Mouse (Mus musculus): ENCODE data around the gene Slc27a3. TPM values are rescaled to one million over a fixed set of nuclear protein-coding genes. Genes with fewer than 3 reads are reported as not detected.

The Slc27a3 gene
- 9.3 and 10.0 TPM in 2 replicates for polyA plus RNA-seq (2014; fragmentation: Nextera tagmentation; extraction: Ambion mirVana)

DNA sequence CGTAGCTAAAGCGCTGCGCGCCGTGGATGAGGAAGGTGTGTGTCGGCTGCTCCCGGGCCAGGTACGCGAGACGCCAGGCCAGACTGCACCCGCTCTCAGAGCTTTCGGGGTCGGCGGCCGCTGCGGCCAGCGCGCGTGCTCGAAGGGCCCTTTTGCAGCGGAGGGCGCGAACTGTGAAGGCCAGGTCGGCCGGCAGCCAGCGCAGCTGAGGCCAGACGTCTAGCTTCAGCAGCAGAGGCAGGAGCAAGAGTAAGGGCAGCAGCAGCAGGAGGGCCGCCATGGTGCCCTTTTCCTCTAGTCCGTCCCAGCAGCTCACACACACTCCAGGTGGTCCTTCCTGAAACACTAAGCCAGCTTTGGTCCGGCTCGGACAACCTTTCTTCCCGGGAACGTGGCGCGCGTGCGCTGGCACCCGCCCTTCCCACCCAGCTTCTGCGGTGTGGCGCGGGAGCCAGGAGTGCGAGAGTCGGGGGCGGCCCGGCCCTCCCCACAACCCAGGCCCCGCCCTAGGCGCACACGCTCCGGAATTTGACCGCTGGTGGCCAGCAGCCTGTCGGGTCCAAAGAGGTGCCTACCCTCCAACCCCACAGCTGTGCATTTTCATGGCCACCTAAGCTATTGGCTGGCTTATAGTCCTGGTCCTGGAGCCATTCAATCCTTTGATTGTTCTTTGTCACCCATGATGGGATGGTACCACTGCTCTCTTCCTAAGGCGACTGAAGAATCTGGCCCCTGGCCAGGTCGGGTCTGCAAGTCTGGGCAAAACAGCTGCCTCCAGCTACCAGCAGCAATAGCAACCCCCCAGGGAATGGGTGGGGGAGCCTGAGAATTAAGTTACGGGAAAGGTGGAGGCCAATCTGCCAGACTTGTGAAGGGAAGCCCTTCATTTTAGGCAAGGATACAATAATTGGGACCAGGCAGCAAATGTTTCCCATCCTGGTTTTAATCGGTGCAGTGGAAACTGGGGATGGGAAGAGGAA is at the start of gene Slc27a3:
Gene Slc27a3, minus strand, starts transcription at position 428 of the 980 bp plus-strand sequence.
- Histone ChIP-seq H3K36me3 (ENCODE audit: control insufficient read depth, insufficient read depth, low read length) (peaks cover 23% of the 10 kb centered on the region), H3K4me3 (ENCODE audit: low read depth, low read length) (peak within 1 kb of the TSS; percentile 54), H3K9me3 (ENCODE audit: control insufficient read depth, low read length) (no peaks in the 10 kb centered on the region), H3K4me1 (ENCODE audit: control insufficient read depth, insufficient read depth, low read length) (peaks cover 14% of the 10 kb centered on the region), H3K4me2 (peak within 1 kb of the TSS; percentile 97), H3K27me3 (ENCODE audit: control insufficient read depth, insufficient read depth, low read length) (peaks cover 2% of the 10 kb centered on the region), H3K9ac (ENCODE audit: low read length) (peak within 1 kb of the TSS; percentile 77), H3K27ac (ENCODE audit: low read depth, low read length) (peak within 1 kb of the TSS; percentile 59)
- DNase-seq (ENCODE audit: low spot score, missing footprints) (peak; percentile 96), ATAC-seq (ENCODE audit: low FRiP score) (peak; percentile 73)
- WGBS, result 1% methylated on average over 55 of the region's 55 CpGs

- Histone ChIP-seq H3K27ac (ENCODE audit: low read depth, low read length) (no peak overlapping the region), H3K36me3 (ENCODE audit: control insufficient read depth, insufficient read depth, low read length) (no peaks in the 10 kb centered on the region), H3K4me2 (no peak overlapping the region), H3K4me1 (ENCODE audit: control insufficient read depth, insufficient read depth, low read length) (peaks cover 6% of the 10 kb centered on the region), H3K9me3 (ENCODE audit: control insufficient read depth, low read length) (no peaks in the 10 kb centered on the region), H3K4me3 (ENCODE audit: low read depth, low read length) (no peak overlapping the region), H3K27me3 (ENCODE audit: control insufficient read depth, insufficient read depth, low read length) (no peaks in the 10 kb centered on the region), H3K9ac (ENCODE audit: low read length) (no peak overlapping the region)
- 78% methylated on average over 4 of the region's 4 CpGs for WGBS
- ATAC-seq (ENCODE audit: low FRiP score) (no peak), DNase-seq (ENCODE audit: low spot score, missing footprints) (no peak)
Observed at GRCm38 (mm10) chr3:90437131-90437530, 47.4 kb upstream of the Slc27a3 start.

- peak overlapping the region; percentile 97 for H3K4me2 ChIP-seq
- peak overlapping the region; percentile 79 for H3K4me3 ChIP-seq (ENCODE audit: low read depth, low read length)
- H3K36me3 ChIP-seq (ENCODE audit: control insufficient read depth, insufficient read depth, low read length), result no peaks in the 10 kb centered on the region
- H3K4me1 ChIP-seq (ENCODE audit: control insufficient read depth, insufficient read depth, low read length), result peaks cover 15% of the 10 kb centered on the region
- H3K27me3 ChIP-seq (ENCODE audit: control insufficient read depth, insufficient read depth, low read length), result no peaks in the 10 kb centered on the region
- H3K27ac ChIP-seq (ENCODE audit: low read depth, low read length), result no peak overlapping the region
- WGBS, result 60% methylated on average over 11 of the region's 11 CpGs
- peak overlapping the region; percentile 67 for H3K9ac ChIP-seq (ENCODE audit: low read length)
- no peaks in the 10 kb centered on the region for H3K9me3 ChIP-seq (ENCODE audit: control insufficient read depth, low read length)
- no peak for DNase-seq (ENCODE audit: low spot score, missing footprints)
- no peak for ATAC-seq (ENCODE audit: low FRiP score)
Observed at GRCm38 (mm10) chr3:90434073-90434730, 44.5 kb upstream of the Slc27a3 start.

- Histone ChIP-seq H3K9me3 (ENCODE audit: control insufficient read depth, low read length) (no peaks in the 10 kb centered on the region), H3K4me2 (peak within 1 kb of the TSS; percentile 97), H3K4me3 (ENCODE audit: low read depth, low read length) (peak within 1 kb of the TSS; percentile 79), H3K27ac (ENCODE audit: low read depth, low read length) (peak within 1 kb of the TSS; percentile 94), H3K36me3 (ENCODE audit: control insufficient read depth, insufficient read depth, low read length) (no peaks in the 10 kb centered on the region), H3K4me1 (ENCODE audit: control insufficient read depth, insufficient read depth, low read length) (peaks cover 15% of the 10 kb centered on the region), H3K9ac (ENCODE audit: low read length) (peak within 1 kb of the TSS; percentile 96), H3K27me3 (ENCODE audit: control insufficient read depth, insufficient read depth, low read length) (no peaks in the 10 kb centered on the region)
- DNase-seq (ENCODE audit: low spot score, missing footprints), result peak; percentile 100
- WGBS, result under 1% methylated on average over 52 of the region's 52 CpGs
- peak; percentile 99 for ATAC-seq (ENCODE audit: low FRiP score)
Observed at GRCm38 (mm10) chr3:90433381-90434020, 43.8 kb upstream of the Slc27a3 start, which contains the start of gene Ints3. Gene Ints3, minus strand, starts transcription at chr3:90433622.

GRCm38 (mm10) chr3:90432811-90433219 is 43.1 kb upstream of the Slc27a3 start:
- DNase-seq (ENCODE audit: low spot score, missing footprints), result no peak
- ATAC-seq (ENCODE audit: low FRiP score), result peak; percentile 41

GRCm38 (mm10) chr3:90432348-90432747 is 42.6 kb upstream of the Slc27a3 start:
- no peaks in the 10 kb centered on the region for H3K9me3 ChIP-seq (ENCODE audit: control insufficient read depth, low read length)
- no peak overlapping the region for H3K27ac ChIP-seq (ENCODE audit: low read depth, low read length)
- peaks cover 19% of the 10 kb centered on the region for H3K4me1 ChIP-seq (ENCODE audit: control insufficient read depth, insufficient read depth, low read length)
- ATAC-seq (ENCODE audit: low FRiP score), result no peak
- DNase-seq (ENCODE audit: low spot score, missing footprints), result peak; percentile 45
- H3K4me3 ChIP-seq (ENCODE audit: low read depth, low read length), result peak overlapping the region; percentile 79
- H3K4me2 ChIP-seq, result peak overlapping the region; percentile 97
- WGBS, result 21% methylated on average over 2 of the region's 2 CpGs
- no peaks in the 10 kb centered on the region for H3K36me3 ChIP-seq (ENCODE audit: control insufficient read depth, insufficient read depth, low read length)
- peak overlapping the region; percentile 96 for H3K9ac ChIP-seq (ENCODE audit: low read length)
- H3K27me3 ChIP-seq (ENCODE audit: control insufficient read depth, insufficient read depth, low read length), result no peaks in the 10 kb centered on the region

More at GRCm38 (mm10) chr3:90432811-90433219, 43.1 kb upstream of the Slc27a3 start:
- WGBS, result 2% methylated on average over 9 of the region's 12 CpGs
- H3K9ac ChIP-seq (ENCODE audit: low read length), result peak overlapping the region; percentile 96
- H3K4me2 ChIP-seq, result peak overlapping the region; percentile 97
- peak overlapping the region; percentile 94 for H3K27ac ChIP-seq (ENCODE audit: low read depth, low read length)
- peak overlapping the region; percentile 79 for H3K4me3 ChIP-seq (ENCODE audit: low read depth, low read length)
- H3K4me1 ChIP-seq (ENCODE audit: control insufficient read depth, insufficient read depth, low read length), result peaks cover 18% of the 10 kb centered on the region
- H3K36me3 ChIP-seq (ENCODE audit: control insufficient read depth, insufficient read depth, low read length), result no peaks in the 10 kb centered on the region
- H3K9me3 ChIP-seq (ENCODE audit: control insufficient read depth, low read length), result no peaks in the 10 kb centered on the region
- no peaks in the 10 kb centered on the region for H3K27me3 ChIP-seq (ENCODE audit: control insufficient read depth, insufficient read depth, low read length)

DNA sequence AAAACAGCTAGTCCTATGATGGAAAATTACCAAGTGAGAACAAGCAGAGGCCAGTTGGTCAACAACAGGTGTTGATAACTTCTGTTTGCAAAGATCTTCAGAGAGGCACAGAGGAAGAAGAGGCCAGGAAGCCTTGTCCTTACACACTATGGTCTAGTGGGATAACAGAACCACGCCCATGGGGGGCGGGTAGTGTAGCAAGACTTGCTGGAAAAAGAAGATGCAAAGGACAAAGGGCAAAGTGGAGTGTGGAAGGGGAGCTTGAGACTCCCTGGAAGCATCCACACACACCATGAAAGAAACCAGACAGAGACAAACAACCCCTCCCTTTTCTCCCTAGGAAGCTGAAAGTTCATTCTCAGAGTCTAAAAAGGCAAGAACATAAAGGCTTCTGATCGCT is 39.8 kb upstream of the Slc27a3 start:
- Histone ChIP-seq H3K9ac (ENCODE audit: low read length) (no peak overlapping the region), H3K4me2 (no peak overlapping the region), H3K36me3 (ENCODE audit: control insufficient read depth, insufficient read depth, low read length) (no peaks in the 10 kb centered on the region), H3K4me3 (ENCODE audit: low read depth, low read length) (no peak overlapping the region), H3K27me3 (ENCODE audit: control insufficient read depth, insufficient read depth, low read length) (no peaks in the 10 kb centered on the region), H3K27ac (ENCODE audit: low read depth, low read length) (no peak overlapping the region), H3K9me3 (ENCODE audit: control insufficient read depth, low read length) (no peaks in the 10 kb centered on the region), H3K4me1 (ENCODE audit: control insufficient read depth, insufficient read depth, low read length) (peaks cover 19% of the 10 kb centered on the region)
- 87% methylated on average over 3 of the region's 3 CpGs for WGBS
- DNase-seq (ENCODE audit: low spot score, missing footprints) (peak; percentile 51), ATAC-seq (ENCODE audit: low FRiP score) (no peak)

DNA sequence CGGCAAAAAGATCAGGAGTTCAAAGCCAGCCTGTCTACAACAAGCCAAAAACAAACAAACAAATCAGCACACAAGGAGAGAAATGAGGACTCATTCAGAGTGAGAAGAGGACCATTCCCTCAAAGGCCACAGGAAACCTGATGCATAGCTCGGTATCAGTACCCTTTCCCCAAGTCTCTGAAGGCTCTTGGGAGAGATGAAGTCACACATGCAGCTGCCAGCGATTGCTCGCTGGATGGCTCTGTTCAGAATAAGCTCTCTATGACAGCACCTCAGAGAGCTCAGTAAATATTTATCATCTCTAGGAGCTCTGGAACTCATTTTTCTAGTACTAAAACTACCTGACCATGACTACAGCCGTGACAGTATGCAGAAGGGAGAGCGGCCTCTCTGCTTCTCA is 38.4 kb upstream of the Slc27a3 start:
- DNase-seq (ENCODE audit: low spot score, missing footprints) (peak; percentile 78), ATAC-seq (ENCODE audit: low FRiP score) (no peak)
- H3K36me3 ChIP-seq (ENCODE audit: control insufficient read depth, insufficient read depth, low read length), result peaks cover 3% of the 10 kb centered on the region; the same call in 1 of the 2 replicates
- no peaks in the 10 kb centered on the region for H3K27me3 ChIP-seq (ENCODE audit: control insufficient read depth, insufficient read depth, low read length)
- no peaks in the 10 kb centered on the region for H3K9me3 ChIP-seq (ENCODE audit: control insufficient read depth, low read length)
- no peak overlapping the region for H3K27ac ChIP-seq (ENCODE audit: low read depth, low read length)
- 87% methylated on average over 6 of the region's 6 CpGs for WGBS
- no peak overlapping the region for H3K4me2 ChIP-seq
- no peak overlapping the region for H3K4me3 ChIP-seq (ENCODE audit: low read depth, low read length)
- H3K9ac ChIP-seq (ENCODE audit: low read length), result no peak overlapping the region
- peaks cover 16% of the 10 kb centered on the region for H3K4me1 ChIP-seq (ENCODE audit: control insufficient read depth, insufficient read depth, low read length)
